Mouse (Mus musculus): ENCODE measurements around the gene Tap2.

- no peak for TF ChIP-seq EP300 (IDR thresholded peaks at IDR 0.05; ENCODE audit: low read depth)
- TF ChIP-seq CTCF (IDR thresholded peaks at IDR 0.05; ENCODE audit: low read depth), result no peak
Measured at GRCm38 (mm10) chr17:34263068-34263467, 59.7 kb downstream of the Tap2 start.

Data from liver, embryonic 14.5 days (tissue).